Mouse (Mus musculus) kidney, postnatal 25 days (tissue): ENCODE results near the gene Fam227b.

ENCODE experiments used
- DNase-seq, 2 experiments: peaks; one replicate each; pipeline ENCODE4 v3.0.0; 2021; ENCODE audit warnings: mixed read lengths in 2 of 2

Fam227b gene

DNA sequence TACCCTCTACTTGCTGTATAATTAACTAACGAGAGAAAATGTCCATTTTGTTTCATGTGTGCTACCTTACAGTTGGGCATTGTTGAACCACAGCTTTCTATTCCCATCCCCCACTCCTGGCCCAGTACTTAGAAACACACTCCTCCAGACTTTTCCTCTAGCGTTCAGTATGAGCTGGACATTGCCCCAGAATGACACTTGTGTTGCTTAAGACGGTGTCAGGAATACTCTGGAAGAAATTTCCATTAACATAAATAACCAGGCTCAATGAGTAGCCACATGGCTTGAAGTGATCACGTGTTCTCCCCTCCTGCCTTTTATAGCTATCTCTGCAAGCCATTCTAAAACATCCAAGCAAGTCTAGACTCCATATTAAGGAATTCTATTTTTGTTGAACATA lies 91.2 kb downstream of the Fam227b start:
- DNase-seq, result no peak

DNA sequence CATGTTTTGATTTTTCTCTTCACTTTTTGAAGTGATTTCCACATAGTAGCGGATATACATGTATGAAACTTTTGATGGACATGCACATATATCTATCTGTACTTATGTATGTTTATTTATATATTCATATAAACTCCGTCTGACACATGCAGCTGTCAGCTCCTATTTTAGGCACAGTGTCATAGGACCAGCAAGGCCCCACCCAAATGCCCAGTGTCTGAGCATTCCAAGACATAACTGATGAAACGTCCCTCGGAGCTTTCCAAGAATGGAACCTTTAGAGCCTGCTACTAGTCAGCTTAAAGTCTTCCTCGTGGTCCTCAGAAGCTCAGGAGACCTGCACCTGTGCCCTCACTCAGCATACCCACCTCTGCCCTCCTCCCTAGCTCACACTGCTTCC lies 98.1 kb downstream of the Fam227b start:
- no peak for DNase-seq

DNA sequence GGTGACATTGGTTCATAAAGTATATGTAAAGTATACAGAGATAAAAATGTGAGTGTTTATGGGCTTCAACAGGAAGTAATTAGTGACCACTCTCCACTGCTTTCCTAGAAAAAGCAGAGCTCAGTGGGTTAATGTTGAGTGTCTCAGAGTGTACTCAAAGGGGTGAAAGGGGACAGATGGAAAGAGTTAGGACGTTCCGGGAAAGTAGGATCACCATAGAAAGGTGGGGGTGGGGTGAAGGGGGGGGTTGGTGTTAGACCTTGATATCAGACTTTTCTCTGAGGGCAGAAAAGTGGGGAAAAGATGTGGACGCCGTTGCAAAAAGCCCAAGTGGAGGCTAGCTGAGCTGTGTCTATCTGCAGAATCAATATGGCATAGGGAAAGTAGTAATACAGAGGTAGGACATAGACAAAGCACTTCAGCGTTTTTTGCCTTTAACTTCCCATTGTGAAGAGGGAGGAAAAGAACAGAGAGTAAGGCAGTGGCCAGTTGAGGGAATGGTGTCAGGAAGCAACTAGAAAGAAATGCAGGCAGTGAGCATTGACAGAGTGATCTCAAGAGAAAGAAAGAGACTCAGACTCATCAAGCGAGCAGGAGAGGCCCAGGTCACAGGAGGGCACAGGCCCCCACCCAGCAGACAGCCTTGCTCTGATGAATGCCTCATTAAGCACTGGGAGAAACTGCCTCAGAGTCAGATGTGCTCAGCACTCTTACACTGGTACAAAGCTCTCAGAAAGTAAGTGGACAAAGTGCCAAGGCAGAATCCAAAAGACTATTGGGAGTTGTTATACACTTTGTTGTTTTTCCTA lies 98.9 kb downstream of the Fam227b start:
- DNase-seq, result no peak

- peak; percentile 35 to 47 for DNase-seq
Measured at GRCm38 (mm10) chr2:126045621-126046020, 106.2 kb downstream of the Fam227b start.

DNA sequence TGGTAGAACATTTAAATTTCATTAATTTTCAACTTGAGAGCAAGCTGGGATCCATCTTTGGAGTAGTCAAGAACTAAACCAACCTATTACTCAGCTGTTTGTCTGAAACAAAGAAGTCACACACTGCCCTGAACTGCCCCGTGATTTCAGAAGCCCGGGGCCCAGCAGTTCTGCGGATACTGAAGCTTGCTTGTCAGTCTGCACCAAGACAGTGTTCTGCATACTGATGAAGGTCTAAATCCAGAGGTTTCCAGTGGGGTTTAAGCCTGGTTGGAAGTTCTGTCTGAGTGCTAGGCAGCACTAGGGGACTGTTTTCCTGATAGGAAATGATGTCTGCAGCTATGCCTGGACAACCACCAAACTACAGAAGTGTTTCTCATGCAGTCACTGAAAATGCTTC lies 109.1 kb downstream of the Fam227b start:
- DNase-seq, result no peak

GRCm38 (mm10) chr2:126041237-126041636 lies 110.6 kb downstream of the Fam227b start:
- no peak for DNase-seq

DNA sequence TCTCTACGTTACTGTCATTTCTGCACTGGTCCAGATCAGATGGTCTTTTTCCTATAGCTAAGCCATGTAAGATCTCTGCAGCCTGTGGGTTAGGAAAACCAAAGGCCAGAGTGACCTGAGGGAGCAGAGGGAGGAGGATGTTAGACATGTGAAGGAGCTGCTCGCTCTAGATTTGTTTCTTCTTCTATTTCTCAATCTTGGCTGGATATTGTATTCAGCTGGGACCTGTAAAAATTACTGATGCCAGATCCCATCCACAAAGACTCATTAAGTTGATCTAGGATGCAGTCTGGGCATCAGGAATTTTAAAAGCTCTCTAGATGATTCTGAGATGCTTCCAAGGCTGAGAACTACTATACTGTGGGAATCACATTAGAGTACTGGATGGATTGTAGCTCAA lies 111.2 kb downstream of the Fam227b start:
- no peak for DNase-seq

- no peak for DNase-seq
Measured at GRCm38 (mm10) chr2:126039414-126039891, 112.4 kb downstream of the Fam227b start.

DNA sequence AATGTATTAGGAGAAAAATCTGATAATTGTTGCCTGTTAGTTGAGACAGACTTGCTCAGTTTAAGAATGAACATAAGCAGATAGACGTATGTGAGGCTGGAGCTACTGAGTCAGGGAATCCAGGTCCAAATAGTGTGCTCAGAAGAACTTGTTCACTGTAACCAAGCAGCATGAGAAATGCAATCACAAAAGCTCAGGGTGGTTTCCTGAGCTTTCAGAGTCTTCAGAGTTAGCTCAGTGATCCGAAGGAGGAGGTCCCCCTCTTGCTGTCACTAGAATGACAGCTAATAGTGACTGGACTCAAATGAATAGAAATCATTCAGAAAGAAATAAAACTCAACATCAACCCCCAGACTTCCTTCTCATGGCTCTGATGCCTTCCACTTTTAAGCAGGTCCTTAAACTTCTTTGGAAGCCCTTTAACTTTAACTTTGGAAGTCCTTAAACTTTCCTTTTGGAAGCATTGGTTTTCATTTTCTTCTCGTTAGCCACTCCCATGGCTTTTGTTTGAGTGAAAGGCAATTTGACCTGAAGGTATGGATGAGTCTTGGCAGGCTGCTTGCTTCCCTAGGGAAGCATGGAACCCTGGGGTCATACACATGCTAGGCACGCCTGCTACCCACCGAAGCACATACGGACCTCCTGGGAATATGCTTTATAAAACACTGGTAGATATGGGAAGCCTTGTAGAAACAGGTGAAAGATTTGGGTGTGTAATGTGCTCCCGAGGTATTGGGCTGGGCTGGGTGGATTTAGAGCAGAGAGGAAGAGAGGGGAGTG lies 113.4 kb downstream of the Fam227b start:
- no peak for DNase-seq

DNA sequence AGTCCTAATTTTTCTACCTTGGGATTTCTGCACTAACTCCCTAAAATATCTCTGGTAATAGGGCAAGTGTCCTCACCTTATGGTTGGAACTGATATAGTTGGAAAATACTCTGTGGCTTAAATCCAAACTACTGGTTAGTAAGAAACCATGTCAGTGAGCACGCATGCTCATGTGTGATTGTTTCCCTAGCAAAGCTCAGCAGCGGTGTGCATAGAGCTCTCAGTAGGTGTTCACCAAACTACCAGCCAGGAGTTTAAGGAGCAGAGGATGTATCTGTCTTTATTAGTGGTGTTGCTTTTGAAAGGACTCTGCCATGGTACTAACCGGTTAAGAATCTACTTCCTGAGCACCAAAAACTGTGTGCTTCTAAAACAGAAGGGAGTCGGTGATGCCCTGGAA lies 115.7 kb downstream of the Fam227b start:
- DNase-seq, result no peak

- DNase-seq, result no peak
Measured at GRCm38 (mm10) chr2:126035013-126035770, 116.6 kb downstream of the Fam227b start.

GRCm38 (mm10) chr2:126034379-126035005 lies 117.3 kb downstream of the Fam227b start, which contains the start of gene Fgf7:
Gene Fgf7, plus strand, starts transcription at chr2:126034658.
- DNase-seq, result peak in 1 of 2 experiments; percentile 14

- peak in 1 of 2 experiments; percentile 23 for DNase-seq
Measured at GRCm38 (mm10) chr2:126033114-126033972, 118.5 kb downstream of the Fam227b start.

DNA sequence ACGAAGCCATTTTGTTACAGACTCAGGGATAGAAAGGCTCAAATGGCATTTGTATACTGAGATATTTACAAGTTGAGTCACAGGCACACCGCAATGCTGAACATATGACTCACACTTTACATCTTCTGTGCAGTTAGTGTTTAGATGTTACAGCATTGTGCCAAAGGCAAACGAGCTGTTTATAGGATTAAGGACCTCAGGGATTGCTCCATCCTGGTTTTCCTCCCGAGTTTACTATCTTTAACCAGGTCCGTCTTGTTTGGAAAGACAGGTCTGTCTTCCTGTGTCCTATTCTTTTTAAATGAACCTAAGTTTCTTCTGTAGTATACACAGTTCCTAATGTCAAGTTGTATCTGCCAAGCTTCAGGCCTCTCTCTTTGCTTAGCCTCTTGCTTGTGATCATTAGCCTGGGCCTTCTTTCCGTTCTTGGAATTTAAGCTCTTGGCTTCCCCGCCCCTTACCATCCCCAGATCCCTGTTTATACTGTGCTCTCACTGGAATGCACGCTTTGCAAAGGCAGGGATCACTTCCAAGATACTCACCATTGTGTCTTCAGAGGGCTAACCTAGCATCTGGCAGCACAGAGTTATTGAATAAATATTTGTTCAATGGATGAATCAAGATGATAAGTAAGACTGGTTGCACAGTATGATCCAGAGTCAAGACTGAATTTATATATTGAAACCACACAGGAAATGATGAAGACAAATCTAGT lies 120.5 kb downstream of the Fam227b start:
- no peak for DNase-seq

DNA sequence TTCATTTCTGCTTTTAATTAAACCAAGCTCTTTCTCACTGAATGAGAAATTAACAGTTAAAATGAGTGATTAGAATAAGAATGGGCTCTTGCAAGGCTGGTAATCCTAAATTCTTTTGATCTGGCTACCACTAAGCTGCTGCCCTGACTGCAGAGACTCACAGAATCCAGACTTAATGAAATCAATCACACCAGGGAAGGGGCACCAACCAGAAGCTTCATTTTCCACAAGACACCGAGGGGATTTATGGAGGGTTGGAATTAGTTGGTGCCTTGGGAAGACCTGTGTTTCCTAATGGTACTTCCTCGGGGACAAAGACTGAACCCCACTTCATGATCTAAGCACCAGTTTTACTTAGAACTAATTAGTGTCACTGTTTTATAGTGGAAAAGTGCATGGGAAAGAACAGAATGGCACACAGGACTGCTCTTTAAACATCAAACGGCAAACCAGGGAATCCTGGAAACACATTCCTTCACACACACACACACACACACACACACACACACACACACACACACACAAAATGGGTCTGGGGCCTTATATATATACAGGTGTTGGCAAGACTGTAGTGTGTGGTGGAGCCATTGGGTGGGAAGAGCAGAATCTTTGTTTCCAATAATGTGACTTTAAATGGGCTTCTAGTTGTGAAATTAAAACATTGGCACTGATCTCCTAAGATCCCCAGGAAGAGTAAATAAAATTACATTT lies 135.9 kb downstream of the Fam227b start:
- DNase-seq, result no peak

- no peak for DNase-seq
Measured at GRCm38 (mm10) chr2:126014989-126015710, 136.7 kb downstream of the Fam227b start.

- DNase-seq, result no peak
Measured at GRCm38 (mm10) chr2:126006742-126007141, 145.1 kb downstream of the Fam227b start.

GRCm38 (mm10) chr2:126006088-126006487 lies 145.7 kb downstream of the Fam227b start:
- DNase-seq, result peak; percentile 55 to 73

GRCm38 (mm10) chr2:126002291-126002690 lies 149.5 kb downstream of the Fam227b start:
- DNase-seq, result no peak
